Mouse (Mus musculus) frontal cortex, postnatal 14 days (tissue): ENCODE measurements around the gene Rac3.
A peak's percentile ranks its signal among the peaks of the same experiment; 100 is the strongest.

Experiments
- DNase-seq, 2 experiments: peaks; one replicate each; pipeline ENCODE4 v3.0.0; 2022; ENCODE audit warnings: low spot score in 2 of 2

Gene Rac3

GRCm38 (mm10) chr11:120704486-120705325 lies 16.6 kb upstream of the Rac3 start:
- no peak for DNase-seq

DNA sequence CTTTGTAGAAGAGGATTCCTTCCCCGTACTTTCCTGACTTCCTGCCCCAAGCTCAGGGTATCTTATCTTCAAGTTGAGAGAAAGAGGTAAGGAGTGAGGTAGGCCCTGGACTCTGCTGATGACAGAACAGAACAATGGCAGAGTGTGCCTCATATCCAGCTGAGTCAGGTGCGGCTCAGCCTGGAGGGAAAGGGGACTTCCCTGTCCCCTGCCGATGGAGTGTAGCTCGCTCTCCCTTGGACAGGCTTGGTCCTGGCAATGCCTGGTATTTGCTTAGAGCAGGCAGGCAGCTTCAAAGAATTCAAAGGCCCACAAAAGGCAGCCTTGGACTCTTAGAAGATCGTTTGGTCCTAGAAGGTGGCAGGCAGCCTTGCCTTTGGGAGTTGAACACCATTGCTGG lies 15.2 kb upstream of the Rac3 start:
- DNase-seq = no peak

DNA sequence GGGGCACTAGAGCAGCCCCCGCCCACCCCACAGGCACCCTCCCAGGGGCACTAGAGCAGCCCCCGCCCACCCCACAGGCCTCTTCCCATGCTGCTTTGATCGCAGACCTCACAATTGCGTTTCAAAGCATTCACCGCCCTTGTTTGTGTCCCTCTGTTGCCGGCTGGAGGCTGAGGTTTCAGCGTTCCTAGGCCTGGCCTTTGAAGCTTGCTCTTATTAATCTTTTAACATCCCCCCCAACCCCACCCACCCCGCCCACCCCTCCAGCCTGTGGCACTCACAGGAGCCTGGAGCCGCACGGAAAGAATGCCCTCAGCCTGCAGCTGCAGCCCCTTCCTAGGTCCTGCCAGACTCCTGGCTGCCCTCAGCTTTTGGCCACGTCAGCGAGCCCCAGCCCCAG lies 14.0 kb upstream of the Rac3 start:
- DNase-seq = no peak

- no peak for DNase-seq
Measured at GRCm38 (mm10) chr11:120707969-120708368, 13.3 kb upstream of the Rac3 start.

DNA sequence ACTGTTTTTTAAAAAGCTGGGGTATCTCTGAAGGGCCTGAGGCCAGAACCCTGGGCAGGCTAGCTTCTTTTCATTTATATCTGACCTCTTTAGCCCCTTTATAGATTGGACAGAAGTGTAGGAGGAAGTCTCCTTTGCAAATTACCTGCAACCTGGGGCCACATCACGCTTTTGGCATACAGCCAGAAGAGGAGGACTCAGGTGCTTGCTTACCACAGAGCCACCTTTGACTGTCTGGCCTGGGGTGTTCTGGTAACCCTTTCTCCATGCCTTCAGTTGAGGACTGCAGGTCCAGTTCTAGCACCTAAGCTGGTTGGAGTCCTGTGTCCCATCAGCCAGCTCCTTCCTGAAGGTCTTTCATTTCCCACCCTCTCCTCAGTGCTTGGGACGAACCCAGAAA lies 11.7 kb upstream of the Rac3 start:
- no peak for DNase-seq

DNA sequence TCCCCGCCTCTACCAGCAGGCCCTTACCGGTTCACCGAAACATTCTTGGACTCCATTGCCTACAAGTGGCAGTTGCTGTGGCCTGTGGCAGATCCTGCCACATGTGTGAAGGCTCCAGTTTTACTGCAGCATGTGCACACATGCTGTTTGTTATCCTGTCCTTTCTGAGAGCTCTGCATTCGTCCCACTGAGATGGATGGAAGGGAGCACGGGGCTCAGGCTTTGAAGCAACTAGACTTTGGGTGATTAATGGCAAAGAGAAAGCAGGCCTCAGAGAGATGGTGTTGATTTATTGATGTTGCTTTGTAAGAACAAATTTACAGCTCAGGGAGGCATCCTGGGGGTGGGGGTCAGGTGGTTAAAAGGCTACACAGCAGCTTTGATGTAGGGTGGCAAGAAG lies 10.6 kb upstream of the Rac3 start:
- DNase-seq = no peak

GRCm38 (mm10) chr11:120711980-120712604 lies 9.2 kb upstream of the Rac3 start:
- DNase-seq = no peak

- DNase-seq = no peak
Measured at GRCm38 (mm10) chr11:120712771-120713568, 8.3 kb upstream of the Rac3 start.

- peak; percentile 96 to 97 for DNase-seq
Measured at GRCm38 (mm10) chr11:120713580-120714518, 7.4 kb upstream of the Rac3 start, which contains the start of the genes Cenpx and Lrrc45. TSS of gene Cenpx (minus strand) at chr11:120713738. TSS of gene Lrrc45 (plus strand) at chr11:120713925.

DNA sequence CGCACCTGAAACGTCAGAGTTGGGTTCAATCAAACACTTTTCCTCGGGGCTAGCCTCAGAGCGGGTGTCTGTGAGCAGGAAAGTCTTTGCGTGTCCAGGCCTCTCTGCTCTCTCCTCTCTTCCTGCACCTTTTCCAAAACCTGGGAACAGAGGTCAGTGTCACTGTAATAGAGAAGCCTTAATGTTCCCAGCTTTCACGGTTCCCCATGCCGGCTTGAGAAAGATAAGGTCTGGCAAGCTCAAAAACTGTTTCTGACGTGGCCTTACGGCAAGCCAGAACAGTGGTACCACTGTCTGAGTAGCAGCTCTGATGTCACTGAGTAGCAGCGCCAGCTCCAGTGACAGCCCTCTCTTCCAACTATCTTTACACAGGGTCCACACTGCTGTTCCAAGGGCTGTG lies 6.7 kb upstream of the Rac3 start:
- no peak for DNase-seq

DNA sequence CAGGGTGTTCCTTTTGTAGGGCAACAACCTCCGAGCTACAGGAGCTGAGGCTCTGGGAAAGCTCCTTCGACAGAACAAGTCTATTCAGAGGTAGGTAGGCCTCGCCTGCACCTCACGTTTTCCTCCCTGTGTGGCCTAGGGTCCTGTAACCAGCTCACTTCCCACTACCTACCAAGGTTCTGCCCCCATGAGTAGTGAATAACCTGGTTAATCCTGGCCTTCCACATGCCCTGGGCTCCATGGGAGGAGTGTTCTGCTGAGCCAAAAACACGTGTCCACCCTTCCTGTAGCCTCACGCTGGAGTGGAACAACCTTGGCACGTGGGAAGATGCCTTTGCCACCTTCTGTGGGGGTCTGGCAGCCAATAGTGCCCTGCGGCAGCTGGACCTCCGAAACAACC lies 6.1 kb upstream of the Rac3 start:
- no peak for DNase-seq

GRCm38 (mm10) chr11:120719242-120719641 lies 2.0 kb upstream of the Rac3 start:
- DNase-seq = no peak

DNA sequence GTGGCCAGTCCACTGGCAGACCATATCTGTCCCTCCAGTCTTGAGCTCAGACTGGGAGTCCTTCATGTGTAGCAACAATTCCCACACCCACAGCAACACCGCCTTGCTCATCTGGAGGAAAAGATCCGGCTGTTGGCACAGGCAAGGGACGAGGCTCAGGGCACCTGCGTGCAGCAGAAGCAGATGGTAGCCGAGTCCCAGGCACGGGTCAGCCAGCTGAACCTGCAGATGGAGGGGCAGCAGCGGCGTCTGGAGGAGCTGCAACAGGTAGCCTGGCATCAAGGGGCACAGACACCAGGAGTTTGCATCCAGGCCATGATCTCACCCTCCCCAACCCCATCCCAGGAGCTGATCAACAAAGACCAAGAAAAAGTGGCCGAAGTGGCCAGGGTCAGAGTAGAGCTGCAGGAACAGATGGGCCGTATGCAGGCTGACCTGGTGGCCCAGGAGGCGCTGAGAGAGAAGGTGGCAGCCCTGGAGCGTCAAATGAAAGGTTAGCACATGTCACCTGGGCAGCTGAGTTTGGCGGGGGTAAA lies 1.4 kb upstream of the Rac3 start:
- no peak for DNase-seq

GRCm38 (mm10) chr11:120720450-120720849 lies 820 bp upstream of the Rac3 start:
- peak; percentile 78 to 89 for DNase-seq

GRCm38 (mm10) chr11:120722067-120722630 lies 879 bp downstream of the Rac3 start:
- DNase-seq = no peak

GRCm38 (mm10) chr11:120722761-120723382 lies 1.6 kb downstream of the Rac3 start:
- DNase-seq = no peak

DNA sequence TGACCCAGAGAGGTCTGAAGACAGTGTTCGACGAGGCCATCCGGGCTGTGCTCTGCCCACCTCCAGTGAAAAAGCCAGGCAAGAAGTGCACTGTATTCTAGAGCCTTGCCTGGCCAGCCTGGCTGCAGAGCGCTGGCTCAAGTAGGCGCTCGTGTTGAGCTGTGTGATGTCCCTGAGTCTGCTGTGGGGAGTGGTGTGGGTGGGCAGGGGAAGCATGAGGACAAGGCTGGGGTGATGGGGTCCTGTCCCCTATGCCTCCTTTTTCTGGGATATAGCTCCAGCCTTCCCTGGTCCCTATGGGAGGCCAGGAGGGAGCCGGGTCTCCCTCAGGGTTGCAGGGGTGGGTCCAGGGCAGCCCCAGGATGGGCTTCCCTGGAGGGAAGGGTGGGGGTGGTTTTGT lies 2.2 kb downstream of the Rac3 start:
- DNase-seq = no peak

GRCm38 (mm10) chr11:120726243-120727168 lies 5.2 kb downstream of the Rac3 start:
- no peak for DNase-seq

DNA sequence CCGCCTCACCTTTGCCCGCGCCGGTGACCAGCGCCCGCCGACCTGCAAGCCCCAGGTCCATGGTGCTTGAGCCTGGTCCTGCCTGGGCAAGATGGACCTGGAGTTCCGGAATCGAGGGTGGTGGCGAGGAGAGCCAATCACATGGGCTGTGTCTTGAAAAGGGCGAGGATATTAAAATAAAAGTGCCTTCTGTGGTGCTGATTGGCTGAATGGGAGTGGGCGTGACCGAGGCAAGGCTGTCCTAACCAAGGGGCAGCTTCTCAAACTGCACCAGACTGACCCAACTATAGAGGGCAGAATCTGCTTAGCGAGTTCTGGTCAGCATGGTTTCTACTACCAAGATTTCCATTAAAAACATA lies 5.9 kb downstream of the Rac3 start, which contains the start of gene Dcxr:
Gene Dcxr (minus strand): TSS at position 113 of the 359 bp plus-strand sequence.
- DNase-seq = peak; percentile 68 to 71
